Mouse (Mus musculus) fat pad, adult 2 months (tissue): ENCODE results near the gene Calu.
A peak's percentile ranks its signal among the peaks of the same experiment; 100 is the strongest.
"Not testable (repeated sequence)": the region's sequence is repeated elsewhere in the genome, so short reads cannot be mapped to it uniquely, and the experiment has no call there.

Source experiments
- DNase-seq: peaks from one replicate; pipeline ENCODE4 v3.0.0-alpha.2; 2011; ENCODE audit warnings: low read depth, low spot score; ENCODE audit errors: extremely low read depth

Gene Calu

GRCm38 (mm10) chr6:29362246-29363128 is 14.6 kb downstream of the Calu start:
- no peak for DNase-seq

- DNase-seq, result no peak
Observed at GRCm38 (mm10) chr6:29363129-29363515, 15.3 kb downstream of the Calu start.

- DNase-seq, result no peak
Observed at GRCm38 (mm10) chr6:29365277-29365676, 17.4 kb downstream of the Calu start.

GRCm38 (mm10) chr6:29377386-29377785 is 29.5 kb downstream of the Calu start:
- no peak for DNase-seq

- no peak for DNase-seq
Observed at GRCm38 (mm10) chr6:29378678-29379077, 30.8 kb downstream of the Calu start.

- DNase-seq, result no peak
Observed at GRCm38 (mm10) chr6:29379954-29380353, 32.1 kb downstream of the Calu start.

GRCm38 (mm10) chr6:29382442-29382841 is 34.6 kb downstream of the Calu start:
- no peak for DNase-seq

- DNase-seq, result no peak
Observed at GRCm38 (mm10) chr6:29388052-29388518, 40.2 kb downstream of the Calu start, which contains the start of gene Opn1sw. Gene Opn1sw (minus strand): TSS chr6:29388468.

GRCm38 (mm10) chr6:29388606-29389080 is 40.8 kb downstream of the Calu start:
- DNase-seq, result peak; percentile 45

GRCm38 (mm10) chr6:29389425-29389824 is 41.6 kb downstream of the Calu start:
- DNase-seq, result no peak

GRCm38 (mm10) chr6:29390500-29390899 is 42.6 kb downstream of the Calu start:
- not testable (repeated sequence) for DNase-seq

- DNase-seq, result not testable (repeated sequence)
Observed at GRCm38 (mm10) chr6:29391241-29391640, 43.4 kb downstream of the Calu start.

GRCm38 (mm10) chr6:29391802-29392201 is 43.9 kb downstream of the Calu start:
- DNase-seq, result no peak

- no peak for DNase-seq
Observed at GRCm38 (mm10) chr6:29394286-29394685, 46.4 kb downstream of the Calu start.

GRCm38 (mm10) chr6:29395910-29396713 is 48.2 kb downstream of the Calu start, which contains the start of gene Ccdc136:
Gene Ccdc136 (plus strand): TSS chr6:29396309.
- no peak for DNase-seq

GRCm38 (mm10) chr6:29396714-29397540 is 49.1 kb downstream of the Calu start:
- no peak for DNase-seq

- no peak for DNase-seq
Observed at GRCm38 (mm10) chr6:29397575-29397974, 49.7 kb downstream of the Calu start.

- DNase-seq, result no peak
Observed at GRCm38 (mm10) chr6:29399851-29400250, 52.0 kb downstream of the Calu start.

GRCm38 (mm10) chr6:29402693-29403342 is 54.9 kb downstream of the Calu start:
- no peak for DNase-seq

GRCm38 (mm10) chr6:29406412-29406811 is 58.5 kb downstream of the Calu start:
- DNase-seq, result no peak
